Mouse (Mus musculus) R1 (cell line): ENCODE data around the gene Med27.

ENCODE experiments used
- DNase-seq: peaks from one replicate; pipeline ENCODE4 v3.0.0-alpha.2; 2018; ENCODE audit warnings: low read depth, low spot score

The Med27 gene

GRCm38 (mm10) chr2:29346629-29347271 lies at the start of gene Med27:
Gene Med27 (plus strand): TSS chr2:29346819.
- peak; percentile 95 for DNase-seq

- DNase-seq = peak; percentile 70
These were observed 36.7 kb upstream of the Med27 start for GRCm38 (mm10) chr2:29309966-29310365.

DNA sequence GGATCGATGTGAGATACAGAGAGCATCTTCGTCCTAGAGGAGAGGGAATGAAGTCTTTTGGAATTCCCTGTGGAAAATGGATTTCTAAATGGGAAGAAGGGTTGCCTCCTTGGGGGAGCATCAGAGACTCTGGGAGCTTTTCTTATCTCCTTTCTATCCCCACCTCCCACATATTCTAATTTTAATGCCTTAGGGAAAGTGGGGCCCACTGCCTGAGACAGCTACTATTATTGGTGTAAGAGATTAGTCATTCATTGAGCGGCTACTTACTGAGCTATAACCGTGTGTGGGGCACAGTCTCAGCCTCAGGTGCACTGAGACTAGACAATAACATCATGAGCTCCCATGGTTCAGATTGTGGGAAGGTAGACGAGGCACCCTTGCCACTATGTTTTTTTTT lies 34.6 kb upstream of the Med27 start:
- no peak for DNase-seq

GRCm38 (mm10) chr2:29317906-29318470 lies 28.6 kb upstream of the Med27 start:
- DNase-seq = no peak

- no peak for DNase-seq
These were observed 28.0 kb upstream of the Med27 start for GRCm38 (mm10) chr2:29318596-29318995.

GRCm38 (mm10) chr2:29320229-29320751 lies 26.3 kb upstream of the Med27 start:
- DNase-seq = no peak

GRCm38 (mm10) chr2:29320780-29321179 lies 25.8 kb upstream of the Med27 start:
- DNase-seq = no peak

DNA sequence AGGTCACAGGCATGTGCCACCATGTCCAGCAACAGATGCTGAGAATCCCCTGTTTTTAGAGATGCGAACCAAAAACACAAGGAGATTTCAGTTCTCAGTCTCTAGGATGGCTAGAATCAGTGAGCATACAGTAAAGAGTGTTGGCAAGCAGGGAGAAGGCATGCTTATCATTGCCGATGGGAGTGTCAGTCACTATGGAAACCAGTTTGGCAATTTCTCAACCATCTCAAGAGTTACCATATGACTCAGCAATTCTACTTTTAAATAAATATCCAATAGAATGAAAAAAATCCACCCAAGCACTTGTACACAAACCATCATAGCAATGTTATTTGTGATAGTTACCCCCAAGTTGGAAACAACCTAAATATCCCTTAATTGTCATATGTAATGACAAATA lies 22.2 kb upstream of the Med27 start:
- DNase-seq = no peak

GRCm38 (mm10) chr2:29330471-29330870 lies 16.1 kb upstream of the Med27 start:
- peak; percentile 58 for DNase-seq

GRCm38 (mm10) chr2:29338396-29338795 lies 8.2 kb upstream of the Med27 start:
- no peak for DNase-seq

DNA sequence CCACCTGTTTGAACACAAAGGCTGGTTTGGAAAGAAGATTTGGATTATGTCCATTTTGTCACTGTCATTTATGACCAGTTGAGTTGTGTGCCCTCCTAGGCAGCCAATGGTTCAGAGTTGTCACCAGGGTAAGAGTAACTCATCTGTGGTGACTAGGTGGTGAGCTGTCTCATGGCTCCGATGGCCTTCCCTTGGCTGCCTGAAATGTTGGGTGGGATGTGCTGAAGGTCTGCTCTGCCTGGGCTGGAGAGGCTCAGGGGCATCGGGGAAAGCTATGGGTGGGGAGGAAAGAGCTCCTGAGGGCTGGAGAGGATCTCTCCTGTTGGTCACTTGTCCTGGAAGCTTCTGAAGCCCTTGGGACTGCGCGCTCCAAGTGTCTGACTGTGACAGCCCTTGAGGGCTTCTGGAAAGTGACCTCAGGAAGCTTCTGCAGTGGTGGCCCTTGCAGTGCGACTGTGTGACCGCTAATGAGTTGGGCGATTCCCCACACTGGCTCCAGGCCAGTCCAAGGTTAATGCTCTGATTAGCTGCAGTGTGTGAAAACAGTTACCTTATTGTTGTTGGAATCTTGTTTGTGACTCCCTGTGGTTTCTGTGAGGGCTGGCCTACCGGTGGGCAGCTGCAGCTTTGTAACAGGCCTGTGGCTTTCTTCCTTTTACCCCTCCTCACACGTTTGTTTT lies 12.2 kb downstream of the Med27 start:
- no peak for DNase-seq

- DNase-seq = no peak
These were observed 14.3 kb downstream of the Med27 start for GRCm38 (mm10) chr2:29360956-29361355.

DNA sequence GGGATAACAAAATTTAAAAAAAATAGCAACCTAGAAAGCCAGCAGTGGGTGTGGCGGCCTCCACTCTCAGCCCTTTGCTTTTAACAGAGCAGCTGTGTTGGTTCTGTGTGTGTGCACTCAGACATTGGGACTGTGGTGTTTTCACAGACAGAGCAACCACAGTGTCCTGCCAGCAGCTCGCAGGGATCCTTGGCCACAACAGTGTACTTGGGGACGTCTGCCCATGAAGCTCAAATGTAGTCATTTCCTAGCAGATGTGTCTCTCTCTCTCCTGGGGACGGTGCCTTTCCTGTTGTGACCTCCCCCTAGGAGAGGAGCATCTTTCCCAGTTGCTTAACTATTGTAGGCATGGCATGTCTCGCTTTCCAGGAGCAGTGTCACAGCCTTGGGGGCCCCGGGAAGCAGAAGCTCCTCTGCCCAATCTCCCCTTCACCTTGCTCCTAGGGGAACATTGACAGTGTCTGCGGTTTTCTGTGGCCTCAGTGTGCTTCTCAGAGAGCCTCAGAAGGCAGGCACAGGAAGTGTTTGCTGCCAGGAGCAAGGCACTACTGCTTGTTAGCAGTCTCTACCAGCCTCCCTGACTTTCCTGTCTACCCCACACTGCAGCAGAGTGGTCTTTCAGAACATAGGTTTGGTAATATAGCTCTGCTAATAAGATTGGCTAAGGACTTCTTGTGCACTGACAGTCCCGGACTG lies 18.5 kb downstream of the Med27 start:
- no peak for DNase-seq

GRCm38 (mm10) chr2:29368730-29369129 lies 22.1 kb downstream of the Med27 start:
- peak; percentile 33 for DNase-seq

DNA sequence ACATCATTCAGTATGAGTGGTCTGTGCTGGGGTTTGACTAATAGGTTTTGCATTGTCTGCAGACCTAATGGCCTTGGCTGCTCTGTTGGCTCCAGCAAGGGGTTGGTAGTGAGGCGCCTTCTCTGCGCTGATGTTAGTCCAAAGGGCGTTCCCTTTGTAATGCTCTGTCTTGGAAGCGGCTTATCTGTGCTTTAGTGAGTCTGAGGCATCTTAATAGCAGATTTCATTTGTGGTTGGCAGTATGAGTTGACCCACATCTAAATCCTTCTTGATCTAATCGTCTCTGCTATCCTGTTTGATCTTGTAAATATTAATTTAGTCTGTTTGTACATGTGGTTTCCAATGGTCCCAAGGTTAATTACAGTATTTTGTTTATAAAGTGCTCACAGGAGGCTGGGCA lies 25.6 kb downstream of the Med27 start:
- no peak for DNase-seq

- DNase-seq = no peak
These were observed 35.1 kb downstream of the Med27 start for GRCm38 (mm10) chr2:29381683-29382082.

GRCm38 (mm10) chr2:29382583-29382982 lies 36.0 kb downstream of the Med27 start:
- DNase-seq = no peak

GRCm38 (mm10) chr2:29383133-29383532 lies 36.5 kb downstream of the Med27 start:
- no peak for DNase-seq

DNA sequence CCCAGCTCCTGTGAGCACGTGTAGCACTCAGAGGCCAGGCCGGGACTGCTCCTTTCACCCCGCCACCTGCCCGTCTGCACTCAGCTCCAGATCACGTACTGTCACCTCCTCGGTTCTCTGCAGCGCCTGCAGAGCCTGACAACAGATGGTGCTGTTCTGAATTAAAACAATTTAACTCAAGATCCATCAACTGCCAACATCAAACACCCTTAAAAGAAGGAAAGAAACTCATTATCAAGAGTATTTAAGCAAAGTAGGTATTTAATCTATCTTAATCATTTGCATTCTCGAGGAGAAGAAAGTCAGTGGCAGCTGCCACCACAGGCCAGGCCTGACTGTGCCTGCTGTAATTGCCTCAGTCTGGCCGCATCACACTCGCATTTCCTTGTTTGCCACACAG lies 38.8 kb downstream of the Med27 start:
- DNase-seq = no peak

DNA sequence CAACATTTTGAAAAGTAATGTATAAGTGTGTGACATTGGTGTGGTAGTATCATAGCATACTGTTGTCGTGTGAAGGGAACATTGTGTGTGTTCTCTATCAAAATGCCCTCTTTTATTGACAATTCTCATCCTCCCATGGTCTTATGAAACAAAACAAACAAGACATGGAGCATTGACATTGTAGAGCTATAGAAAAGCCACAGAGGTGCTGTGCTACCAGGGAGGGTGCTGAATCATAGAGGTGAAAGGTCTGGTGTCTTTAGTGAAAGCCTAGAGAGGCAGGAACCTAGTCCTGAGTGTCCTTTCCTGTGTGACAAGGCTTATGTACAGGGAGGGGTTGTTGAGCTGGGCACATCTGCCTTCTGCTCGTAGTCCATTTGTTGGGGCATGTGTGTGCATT lies 40.6 kb downstream of the Med27 start:
- no peak for DNase-seq

DNA sequence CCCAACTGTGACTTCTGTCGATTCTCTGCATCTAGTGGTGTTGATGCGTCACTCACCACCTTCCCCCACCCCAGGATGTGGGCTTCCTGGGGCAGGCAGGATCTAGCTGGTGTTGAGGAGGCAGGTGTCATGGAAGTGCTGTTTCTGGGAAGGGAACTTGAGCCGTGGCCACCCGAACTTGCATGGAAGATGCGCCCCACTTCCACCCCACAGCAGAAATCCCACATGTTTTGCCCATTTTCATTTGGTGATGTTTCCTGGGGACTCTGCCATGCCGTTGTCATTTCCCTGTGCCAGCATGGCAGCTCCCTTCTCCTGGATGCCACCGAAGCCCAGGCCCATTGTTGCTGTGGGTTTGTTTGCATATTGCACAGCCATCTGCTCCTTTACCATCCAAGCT lies 42.3 kb downstream of the Med27 start:
- no peak for DNase-seq

- no peak for DNase-seq
These were observed 44.5 kb downstream of the Med27 start for GRCm38 (mm10) chr2:29391086-29391485.
